Mouse (Mus musculus) neural tube, embryonic 15.5 days (tissue): ENCODE measurements around the gene Iqcd. TPM values are rescaled to one million over a fixed set of nuclear protein-coding genes. Genes with fewer than 3 reads are reported as not detected.

Experiments
- ATAC-seq: fragments of 200-750 bp; cut with Nextera tagmentation; 2 replicates; pipeline ENCODE4 v1.8.0; 2017; ENCODE audit warnings: mild to moderate bottlenecking, moderate TSS enrichment, moderate library complexity; ENCODE audit not compliant: low FRiP score
- H3K27ac ChIP-seq: fragments of 300-500 bp; sonication (generic); replicated peaks from 2 replicates; pipeline ENCODE4 v1.5.1; 2015; ENCODE audit warnings: mild to moderate bottlenecking, inconsistent platforms
- H3K27me3 ChIP-seq: fragments of 300-500 bp; sonication (generic); replicated peaks from 2 replicates; pipeline ENCODE4 v1.6.1; 2015; ENCODE audit warnings: inconsistent platforms
- H3K36me3 ChIP-seq: fragments of 300-500 bp; sonication (generic); 2 replicates; pipeline ENCODE4 v1.6.1; 2015; ENCODE audit warnings: inconsistent platforms
- H3K4me1 ChIP-seq: fragments of 300-500 bp; sonication (generic); 2 replicates; pipeline ENCODE4 v1.6.1; 2015; ENCODE audit warnings: inconsistent platforms
- H3K4me2 ChIP-seq: fragments of 300-500 bp; sonication (generic); 2 replicates; pipeline ENCODE4 v1.6.1; 2015; ENCODE audit warnings: inconsistent platforms, mild to moderate bottlenecking, moderate library complexity
- H3K4me3 ChIP-seq: fragments of 300-500 bp; sonication (generic); replicated peaks from 2 replicates; pipeline ENCODE4 v1.5.1; 2015; ENCODE audit warnings: mild to moderate bottlenecking, inconsistent platforms
- H3K9ac ChIP-seq: fragments of 300-500 bp; sonication (generic); replicated peaks from 2 replicates; pipeline ENCODE4 v1.6.1; 2015; ENCODE audit warnings: mild to moderate bottlenecking, inconsistent platforms
- H3K9me3 ChIP-seq: fragments of 300-500 bp; sonication (generic); replicated peaks from 2 replicates; pipeline ENCODE4 v1.6.1; 2016; ENCODE audit warnings: inconsistent platforms
- WGBS: fragments of 180-500 bp; shearing (Covaris S2); methylation state at CpG from one replicate; pipeline ENCODE4 v1.1.7; 2015; ENCODE audit warnings: mixed read lengths; 5-methylcytosine and 5-hydroxymethylcytosine counted together
- polyA plus RNA-seq: library from polyadenylated mRNA; unstranded; fragments of >200 nt; fragmentation: Nextera tagmentation; extraction: Ambion mirVana; gene quantifications from 2 replicates; pipeline ENCODE4 v1.2.1, GENCODE M21; 2015

Iqcd gene
- polyA plus RNA-seq, 1 experiment from 2014 or later, result 1.5 TPM

DNA sequence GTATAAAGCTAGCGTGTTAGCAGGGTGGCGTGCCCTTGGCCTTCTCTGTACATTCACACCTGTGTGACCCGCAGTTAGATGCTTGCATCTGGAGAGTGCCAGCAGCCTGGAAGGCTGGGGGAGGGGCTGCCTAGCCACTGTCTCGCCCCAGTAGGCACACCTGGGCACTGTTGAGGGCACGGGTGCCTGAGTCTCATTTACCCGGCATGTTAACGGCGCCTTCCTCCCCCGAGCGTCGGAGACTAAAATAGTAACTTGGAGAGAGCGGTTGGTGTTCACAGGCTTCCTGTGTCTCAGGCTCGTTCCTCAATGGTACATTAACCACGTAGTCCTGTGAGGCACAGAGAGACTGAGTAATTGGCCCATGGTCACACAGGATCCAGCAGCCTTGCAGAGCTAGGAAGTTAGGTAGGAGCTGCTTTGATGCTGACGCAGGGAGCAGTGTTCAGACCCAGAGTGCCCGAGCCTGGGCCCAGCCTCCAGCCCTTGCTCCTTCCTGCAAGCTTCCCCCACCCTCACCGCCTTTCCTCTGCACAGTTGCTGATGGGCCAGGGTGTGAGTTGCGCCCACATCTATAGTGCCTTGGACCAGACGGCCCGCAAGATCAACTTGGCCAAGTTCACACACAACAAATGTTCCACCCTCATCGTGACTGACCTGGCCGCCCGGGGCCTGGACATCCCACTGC, 32.4 kb downstream of the Iqcd start:
- Histone ChIP-seq H3K4me3 (no peak overlapping the region), H3K4me2 (no peak overlapping the region), H3K4me1 (peaks cover 9% of the 10 kb centered on the region), H3K27me3 (no peaks in the 10 kb centered on the region), H3K36me3 (peaks cover 80% of the 10 kb centered on the region), H3K27ac (no peak overlapping the region), H3K9ac (no peak overlapping the region), H3K9me3 (no peaks in the 10 kb centered on the region)
- WGBS, result 90% methylated on average over 23 of the region's 23 CpGs
- ATAC-seq, result no peak

DNA sequence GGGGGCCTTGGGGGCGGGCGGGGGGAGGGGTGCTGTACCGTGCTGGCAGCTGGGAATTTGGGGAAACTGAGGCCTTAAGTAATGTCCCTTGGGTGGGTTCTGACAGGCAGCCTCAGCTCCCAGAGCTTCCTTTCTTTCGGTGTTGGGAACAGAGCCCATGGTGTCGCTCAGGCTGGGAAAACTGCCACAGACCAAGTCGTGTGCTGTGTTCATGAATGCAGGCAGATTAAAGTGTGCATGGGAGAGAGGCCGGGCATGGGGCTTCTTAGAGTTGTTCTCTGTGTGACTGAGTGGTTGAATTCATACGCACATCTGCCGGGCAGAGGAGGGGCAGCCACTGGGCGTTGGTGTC, 33.0 kb downstream of the Iqcd start:
- H3K4me2 ChIP-seq, result no peak overlapping the region
- H3K4me3 ChIP-seq, result no peak overlapping the region
- peaks cover 9% of the 10 kb centered on the region for H3K4me1 ChIP-seq
- H3K9ac ChIP-seq, result no peak overlapping the region
- 86% methylated on average over 10 of the region's 10 CpGs for WGBS
- peaks cover 78% of the 10 kb centered on the region for H3K36me3 ChIP-seq
- no peaks in the 10 kb centered on the region for H3K27me3 ChIP-seq
- H3K27ac ChIP-seq, result no peak overlapping the region
- no peaks in the 10 kb centered on the region for H3K9me3 ChIP-seq
- no peak for ATAC-seq

DNA sequence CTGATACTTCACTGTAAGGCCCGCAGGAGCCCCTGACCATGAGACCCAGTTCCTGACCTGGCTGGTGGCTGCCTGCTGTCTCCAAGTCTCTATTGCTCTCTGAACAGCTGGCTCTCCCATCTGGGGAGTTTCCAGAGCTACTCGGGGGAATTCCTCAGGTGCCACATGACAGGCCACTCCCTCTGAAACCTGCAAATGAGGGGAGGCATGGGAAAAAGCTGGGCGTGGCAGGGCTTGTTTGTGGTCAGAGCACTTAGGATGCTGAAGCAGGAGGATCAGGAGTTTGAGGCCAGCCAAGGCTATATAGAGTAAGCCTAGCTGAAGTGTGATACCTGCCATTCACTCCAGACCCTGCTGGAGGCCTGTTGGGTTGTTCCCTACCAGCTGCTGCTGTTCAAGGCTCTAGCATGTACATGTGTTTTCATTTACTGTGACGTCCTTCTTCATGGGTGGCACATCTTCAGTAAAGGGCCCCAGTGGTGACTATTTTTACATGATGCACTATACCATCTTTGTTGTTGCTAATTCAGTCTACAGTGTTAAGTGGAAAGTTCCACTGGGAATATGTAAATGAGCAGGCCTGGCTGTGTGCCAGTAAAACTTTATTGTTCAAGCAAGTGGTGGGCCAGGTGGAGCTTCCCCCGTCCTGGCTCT, 33.5 kb downstream of the Iqcd start:
- no peak overlapping the region for H3K9ac ChIP-seq
- H3K36me3 ChIP-seq, result peaks cover 78% of the 10 kb centered on the region
- WGBS, result 65% methylated on average over 5 of the region's 5 CpGs
- H3K9me3 ChIP-seq, result no peaks in the 10 kb centered on the region
- H3K27ac ChIP-seq, result no peak overlapping the region
- ATAC-seq, result no peak
- H3K4me2 ChIP-seq, result no peak overlapping the region
- no peak overlapping the region for H3K4me3 ChIP-seq
- H3K27me3 ChIP-seq, result no peaks in the 10 kb centered on the region
- peaks cover 9% of the 10 kb centered on the region for H3K4me1 ChIP-seq

DNA sequence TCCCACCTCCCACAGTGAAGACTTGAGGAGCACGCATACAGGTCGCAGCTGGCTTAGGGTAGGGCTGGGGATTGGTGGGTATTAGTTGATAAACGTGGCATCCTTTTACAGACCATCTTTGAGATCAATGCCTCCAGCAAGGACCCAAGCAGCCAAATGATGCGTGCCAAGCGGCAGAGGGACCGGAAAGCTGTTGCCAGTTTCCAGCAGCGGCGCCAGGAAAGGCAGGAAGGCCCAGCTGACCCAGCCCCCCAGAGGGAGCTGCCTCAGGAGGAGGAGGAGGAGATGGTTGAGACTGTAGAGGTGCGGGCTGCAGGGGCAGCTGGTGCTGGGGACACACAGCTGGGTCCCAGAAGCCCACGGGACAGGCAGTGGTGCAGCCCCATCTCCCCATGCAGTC, 35.6 kb downstream of the Iqcd start:
- WGBS, result 91% methylated on average over 10 of the region's 10 CpGs
- no peak overlapping the region for H3K4me2 ChIP-seq
- no peak overlapping the region for H3K4me3 ChIP-seq
- H3K36me3 ChIP-seq, result peaks cover 60% of the 10 kb centered on the region
- H3K4me1 ChIP-seq, result peaks cover 9% of the 10 kb centered on the region
- H3K9ac ChIP-seq, result no peak overlapping the region
- H3K9me3 ChIP-seq, result no peaks in the 10 kb centered on the region
- ATAC-seq, result no peak
- H3K27me3 ChIP-seq, result no peaks in the 10 kb centered on the region
- H3K27ac ChIP-seq, result no peak overlapping the region

DNA sequence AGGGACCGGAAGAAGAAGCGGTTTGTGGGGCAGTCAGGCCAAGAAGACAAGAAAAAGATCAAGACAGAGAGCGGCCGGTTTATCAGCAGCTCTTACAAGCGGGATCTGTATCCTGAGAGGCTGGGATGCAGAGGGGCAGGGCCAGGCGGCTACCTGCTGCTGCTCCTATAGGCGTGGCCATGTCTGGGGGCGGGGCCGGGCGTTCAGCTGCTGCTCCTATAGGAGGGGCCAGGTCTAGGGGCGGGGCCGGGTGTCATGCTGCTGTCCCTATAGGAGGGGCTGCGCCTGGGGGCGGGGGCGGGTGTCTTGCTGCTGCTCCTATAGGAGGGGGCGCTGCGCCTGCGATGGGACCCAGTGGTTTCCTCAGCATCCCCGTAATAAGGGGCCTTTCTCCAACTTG, 37.6 kb downstream of the Iqcd start:
- 33% methylated on average over 18 of the region's 19 CpGs for WGBS
- H3K9me3 ChIP-seq, result no peaks in the 10 kb centered on the region
- no peak overlapping the region for H3K4me3 ChIP-seq
- peaks cover 13% of the 10 kb centered on the region for H3K27me3 ChIP-seq
- no peak overlapping the region for H3K9ac ChIP-seq
- peaks cover 16% of the 10 kb centered on the region for H3K4me1 ChIP-seq
- no peak overlapping the region for H3K27ac ChIP-seq
- no peak for ATAC-seq
- peaks cover 41% of the 10 kb centered on the region for H3K36me3 ChIP-seq
- H3K4me2 ChIP-seq, result no peak overlapping the region

DNA sequence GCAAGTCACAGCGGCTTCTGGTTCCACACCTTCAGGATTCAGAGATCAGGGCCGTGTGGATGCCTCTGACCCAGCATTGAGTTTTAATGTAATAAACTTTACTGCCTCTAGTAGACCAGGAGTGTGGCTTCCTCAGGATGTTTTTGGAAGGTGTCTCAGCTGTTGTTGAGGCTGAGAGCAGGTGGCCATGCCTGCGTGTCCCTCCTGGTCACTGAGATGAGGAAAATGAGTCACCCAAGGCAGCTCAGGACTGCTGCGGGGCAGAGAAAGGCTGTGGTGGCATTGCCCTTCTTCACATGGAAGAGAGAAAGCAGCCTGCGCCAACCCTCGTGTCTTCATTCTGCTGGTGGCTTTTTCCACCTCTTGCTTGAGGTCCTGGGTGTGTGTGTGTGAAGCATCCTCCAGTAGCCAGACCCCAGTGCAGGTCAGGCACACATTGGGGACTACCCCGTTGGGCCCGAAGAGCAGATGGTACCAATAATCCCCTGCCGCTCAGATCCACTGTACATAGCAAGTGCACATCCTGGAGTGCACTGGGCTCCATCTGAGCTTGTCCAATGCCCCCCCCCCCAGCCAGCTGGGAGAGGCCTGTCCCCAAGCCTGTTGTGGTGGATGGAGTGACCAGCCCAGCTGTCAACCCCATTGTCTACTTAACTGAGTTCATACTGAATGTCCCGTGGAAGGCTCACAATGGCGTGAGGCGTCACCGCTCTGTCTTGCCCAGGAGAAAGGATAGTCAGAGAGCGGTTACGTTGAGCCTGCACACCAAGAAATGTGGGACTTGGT, 38.9 kb downstream of the Iqcd start:
- H3K27me3 ChIP-seq, result peaks cover 13% of the 10 kb centered on the region
- no peak overlapping the region for H3K4me3 ChIP-seq
- no peak overlapping the region for H3K27ac ChIP-seq
- H3K36me3 ChIP-seq, result peaks cover 36% of the 10 kb centered on the region
- H3K4me1 ChIP-seq, result peaks cover 10% of the 10 kb centered on the region
- ATAC-seq, result no peak
- H3K9me3 ChIP-seq, result no peaks in the 10 kb centered on the region
- 81% methylated on average over 15 of the region's 15 CpGs for WGBS
- no peak overlapping the region for H3K4me2 ChIP-seq
- no peak overlapping the region for H3K9ac ChIP-seq

DNA sequence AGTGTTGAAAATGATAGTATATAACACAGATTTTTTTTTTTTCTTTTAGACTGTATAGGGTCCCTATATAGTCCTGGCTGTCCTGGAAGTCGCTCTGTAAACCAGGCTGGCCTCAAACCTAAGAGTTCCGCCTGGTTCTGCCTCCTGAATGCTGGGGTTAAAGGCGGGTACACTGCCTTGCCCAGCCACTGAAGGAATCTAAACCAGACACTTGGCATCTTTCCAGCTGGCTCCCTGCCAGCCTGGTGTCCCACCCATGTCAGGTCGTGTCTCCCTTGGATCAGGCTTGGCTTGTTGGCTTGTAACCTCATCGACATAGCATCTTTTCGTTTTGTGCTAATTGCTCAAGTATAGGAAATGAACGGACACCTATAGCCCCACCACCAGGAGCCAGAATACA, 39.8 kb downstream of the Iqcd start:
- 59% methylated on average over 7 of the region's 7 CpGs for WGBS
- ATAC-seq, result no peak

DNA sequence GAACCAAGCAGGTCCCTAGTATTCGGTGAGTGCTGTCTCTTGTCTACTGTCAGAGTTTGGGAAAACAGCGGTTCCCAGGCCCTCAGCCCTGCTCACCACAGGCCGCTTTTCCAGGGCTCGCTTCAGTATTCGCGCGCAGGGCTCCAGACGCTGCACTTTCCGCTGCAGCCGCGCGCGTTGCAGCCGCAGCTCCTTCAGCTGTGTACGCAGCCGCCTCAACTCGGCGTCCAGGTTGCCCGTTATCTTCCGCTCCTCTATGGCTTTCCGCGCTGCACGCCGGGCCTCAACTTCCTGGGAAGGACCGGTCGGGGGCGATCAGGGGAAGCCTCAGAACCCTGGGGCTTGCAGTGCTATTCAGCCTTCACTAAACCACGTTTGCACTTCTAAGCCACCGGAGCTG, 42.3 kb downstream of the Iqcd start:
- peak overlapping the region; percentile 24 for H3K4me3 ChIP-seq
- peaks cover 13% of the 10 kb centered on the region for H3K27me3 ChIP-seq
- no peaks in the 10 kb centered on the region for H3K9me3 ChIP-seq
- no peak overlapping the region for H3K9ac ChIP-seq
- H3K36me3 ChIP-seq, result peaks cover 13% of the 10 kb centered on the region
- peak overlapping the region; percentile 52 for H3K4me2 ChIP-seq
- 10% methylated on average over 29 of the region's 29 CpGs for WGBS
- H3K27ac ChIP-seq, result no peak overlapping the region
- no peak for ATAC-seq
- peaks cover 9% of the 10 kb centered on the region for H3K4me1 ChIP-seq

More for the DNA sequence above, 39.8 kb downstream of the Iqcd start:
- no peak overlapping the region for H3K4me2 ChIP-seq
- no peaks in the 10 kb centered on the region for H3K9me3 ChIP-seq
- H3K27ac ChIP-seq, result no peak overlapping the region
- H3K4me3 ChIP-seq, result no peak overlapping the region
- peaks cover 13% of the 10 kb centered on the region for H3K27me3 ChIP-seq
- H3K4me1 ChIP-seq, result peaks cover 9% of the 10 kb centered on the region
- H3K36me3 ChIP-seq, result peaks cover 31% of the 10 kb centered on the region
- H3K9ac ChIP-seq, result no peak overlapping the region

DNA sequence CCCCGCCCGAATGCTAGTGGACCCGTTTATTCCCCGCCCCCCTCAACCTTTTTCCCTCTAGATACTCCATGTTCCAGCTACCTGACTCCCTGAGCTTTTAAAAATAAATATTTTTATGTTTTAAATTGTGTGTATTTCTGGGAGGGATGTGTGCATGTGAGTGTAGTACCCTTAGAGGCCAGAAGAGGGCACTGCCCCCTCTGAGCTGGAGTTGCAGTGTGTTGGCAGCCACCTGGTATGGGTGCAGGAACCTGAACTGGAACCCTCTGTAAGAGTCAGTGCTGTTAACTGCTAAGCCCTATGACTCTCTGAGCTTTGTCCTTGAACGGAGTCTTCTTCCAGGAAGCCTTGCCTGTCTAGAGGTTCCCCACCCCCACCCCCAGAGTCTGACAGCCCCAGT, 43.1 kb downstream of the Iqcd start:
- Histone ChIP-seq H3K4me1 (peaks cover 9% of the 10 kb centered on the region), H3K9ac (no peak overlapping the region), H3K4me3 (no peak overlapping the region), H3K27me3 (peaks cover 13% of the 10 kb centered on the region), H3K27ac (no peak overlapping the region), H3K36me3 (peaks cover 8% of the 10 kb centered on the region), H3K9me3 (no peaks in the 10 kb centered on the region), H3K4me2 (no peak overlapping the region)
- ATAC-seq, result no peak
- 90% methylated on average over 5 of the region's 5 CpGs for WGBS

DNA sequence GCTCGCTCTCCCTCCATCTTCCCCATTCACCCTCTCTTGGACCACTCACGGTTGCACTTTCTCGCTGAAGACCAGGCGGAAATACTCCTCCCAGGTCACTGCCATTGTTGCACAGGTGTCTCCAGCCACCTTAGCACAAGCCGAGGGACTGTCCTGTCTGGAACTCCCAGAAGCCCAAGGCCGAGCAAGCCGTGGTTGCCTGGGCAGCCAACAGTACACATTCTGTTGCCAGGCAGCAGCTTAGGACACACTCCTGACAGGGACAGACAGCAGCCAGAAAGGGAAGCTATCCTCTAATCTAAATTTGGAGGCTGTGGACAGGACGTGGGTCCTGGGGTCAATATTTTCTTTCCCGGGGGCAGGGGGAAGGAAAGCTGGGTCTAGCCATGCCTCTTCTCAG, 45.3 kb downstream of the Iqcd start, which contains the start of gene Cfap73:
TSS of gene Cfap73 (minus strand) at position 105 of the 400 bp plus-strand sequence.
- no peak for ATAC-seq
- Histone ChIP-seq H3K4me3 (no peak within 1 kb of the TSS), H3K27ac (no peak within 1 kb of the TSS), H3K9me3 (no peaks in the 10 kb centered on the region), H3K27me3 (peaks cover 13% of the 10 kb centered on the region), H3K4me1 (peaks cover 9% of the 10 kb centered on the region), H3K4me2 (no peak within 1 kb of the TSS), H3K9ac (no peak within 1 kb of the TSS), H3K36me3 (no peaks in the 10 kb centered on the region)
- WGBS, result 57% methylated on average over 9 of the region's 9 CpGs

DNA sequence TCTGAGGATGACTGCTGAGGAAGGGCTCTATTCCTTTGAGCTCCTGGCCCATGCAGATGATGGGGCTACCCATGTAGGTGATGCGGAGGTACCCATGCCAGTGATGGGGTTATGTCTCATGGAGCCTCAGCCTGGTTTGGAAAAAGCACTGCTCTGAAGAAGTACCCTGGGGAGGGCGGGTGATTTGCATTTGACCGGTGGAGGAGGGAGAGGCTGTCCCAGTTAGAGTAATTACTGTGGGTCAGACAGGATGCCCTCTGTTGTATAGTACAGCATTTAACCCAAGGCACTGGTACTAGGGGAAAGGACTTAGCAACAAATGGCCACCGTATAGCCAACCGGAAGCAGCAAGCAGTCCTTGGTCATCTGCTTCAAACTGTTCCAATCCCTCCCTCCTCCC, 46.0 kb downstream of the Iqcd start:
- ATAC-seq, result no peak
- no peak overlapping the region for H3K27ac ChIP-seq
- WGBS, result 34% methylated on average over 5 of the region's 5 CpGs

DNA sequence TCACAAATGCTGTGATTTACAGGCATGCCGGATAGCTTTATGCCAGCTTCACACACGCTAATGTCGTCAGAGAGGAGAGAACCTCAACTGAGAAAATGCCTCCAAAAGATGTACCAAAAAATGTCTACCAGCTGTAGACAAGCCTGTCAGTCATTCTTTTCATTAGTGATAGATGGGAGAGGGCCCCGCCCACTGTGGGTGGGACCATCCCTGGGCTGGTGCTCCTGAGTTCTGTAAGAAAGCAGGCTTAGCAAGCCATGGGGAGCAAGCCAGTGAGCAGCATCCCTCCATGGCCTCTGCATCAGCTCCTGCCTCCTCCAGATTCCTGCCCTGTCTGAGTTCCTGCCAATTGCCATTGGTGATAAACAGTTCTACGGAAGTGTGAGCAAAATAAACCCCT, 46.8 kb downstream of the Iqcd start:
- no peak for ATAC-seq
- WGBS, result 86% methylated on average over 5 of the region's 5 CpGs

More for the DNA sequence above, 46.0 kb downstream of the Iqcd start:
- Histone ChIP-seq H3K9ac (no peak overlapping the region), H3K36me3 (no peaks in the 10 kb centered on the region), H3K27me3 (peaks cover 10% of the 10 kb centered on the region), H3K9me3 (no peaks in the 10 kb centered on the region), H3K4me2 (no peak overlapping the region), H3K4me3 (no peak overlapping the region), H3K4me1 (peaks cover 9% of the 10 kb centered on the region)

More for the DNA sequence above, 46.8 kb downstream of the Iqcd start:
- no peak overlapping the region for H3K27ac ChIP-seq
- no peak overlapping the region for H3K9ac ChIP-seq
- H3K9me3 ChIP-seq, result no peaks in the 10 kb centered on the region
- H3K36me3 ChIP-seq, result no peaks in the 10 kb centered on the region
- H3K27me3 ChIP-seq, result peaks cover 2% of the 10 kb centered on the region; the same call in 1 of the 2 replicates
- no peak overlapping the region for H3K4me2 ChIP-seq
- H3K4me3 ChIP-seq, result no peak overlapping the region
- H3K4me1 ChIP-seq, result peaks cover 9% of the 10 kb centered on the region
